Mouse (Mus musculus) forebrain, embryonic 16.5 days (tissue): ENCODE results near the gene Lsp1. TPM values are rescaled to one million over a fixed set of nuclear protein-coding genes. Genes with fewer than 3 reads are reported as not detected.

Source experiments
- ATAC-seq: fragments of 200-750 bp; cut with Nextera tagmentation; 2 replicates; pipeline ENCODE4 v1.8.0; 2017; ENCODE audit warnings: mild to moderate bottlenecking, moderate library complexity
- H3K27ac ChIP-seq: fragments of 300-500 bp; sonication (generic); 2 replicates; pipeline ENCODE4 v1.5.1; 2014; ENCODE audit warnings: low read length, control low read depth
- H3K27me3 ChIP-seq: fragments of 300-500 bp; sonication (generic); replicated peaks from 2 replicates; pipeline ENCODE4 v1.6.1; 2014; ENCODE audit warnings: low read length; ENCODE audit not compliant: control insufficient read depth, insufficient read depth
- H3K36me3 ChIP-seq: fragments of 300-500 bp; sonication (generic); 2 replicates; pipeline ENCODE4 v1.6.1; 2014; ENCODE audit not compliant: control insufficient read depth, insufficient read depth
- H3K4me1 ChIP-seq: fragments of 300-500 bp; sonication (generic); replicated peaks from 2 replicates; pipeline ENCODE4 v1.6.1; 2014; ENCODE audit warnings: low read length; ENCODE audit not compliant: control insufficient read depth, insufficient read depth
- H3K4me2 ChIP-seq: fragments of 300-500 bp; sonication (generic); 2 replicates; pipeline ENCODE4 v1.6.1; 2014; ENCODE audit warnings: mild to moderate bottlenecking, low read length, control low read depth
- H3K4me3 ChIP-seq: fragments of 300-500 bp; sonication (generic); replicated peaks from 2 replicates; pipeline ENCODE4 v1.5.1; 2014; ENCODE audit warnings: mild to moderate bottlenecking, low read length, control low read depth
- H3K9ac ChIP-seq: fragments of 300-500 bp; sonication (generic); replicated peaks from 2 replicates; pipeline ENCODE4 v1.6.1; 2014; ENCODE audit warnings: low read depth, low read length, control low read depth
- H3K9me3 ChIP-seq: fragments of 300-500 bp; sonication (generic); 2 replicates; pipeline ENCODE4 v1.6.1; 2016; ENCODE audit warnings: low read length; ENCODE audit not compliant: control insufficient read depth
- WGBS: fragments of 180-500 bp; shearing (Covaris S2); extraction: QIAGEN DNeasy Blood & Tissue Kit; methylation state at CpG from one replicate; pipeline ENCODE4 v1.1.7; 2014; 5-methylcytosine and 5-hydroxymethylcytosine counted together
- polyA plus RNA-seq: library from polyadenylated mRNA; unstranded; fragments of >200 nt; fragmentation: Nextera tagmentation; extraction: Ambion mirVana; gene quantifications from 2 replicates; pipeline ENCODE4 v1.2.1, GENCODE M21; 2015

Gene Lsp1
- polyA plus RNA-seq, 1 experiment from 2014 or later: 3.5 TPM

DNA sequence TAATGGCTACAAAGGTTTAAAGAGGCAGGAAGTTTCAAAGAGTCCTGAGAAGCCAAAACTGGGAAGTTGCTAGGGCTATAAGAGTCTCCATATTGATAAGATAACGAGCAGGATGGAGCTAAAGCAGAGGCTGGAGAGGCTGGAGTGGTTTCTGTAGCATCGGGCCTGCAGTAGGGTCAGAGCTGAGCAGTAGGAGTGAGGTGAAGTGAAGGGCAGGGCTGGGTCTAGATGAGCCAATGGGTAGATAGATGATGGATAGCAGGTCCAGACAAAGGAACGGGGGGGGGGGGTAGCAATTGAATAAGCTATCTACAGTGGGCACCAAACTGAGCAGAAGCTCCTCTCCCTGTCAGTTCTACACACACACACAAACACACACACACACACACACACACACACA lies 56.9 kb downstream of the Lsp1 start:
- Histone ChIP-seq H3K9ac (no peak overlapping the region), H3K36me3 (no peaks in the 10 kb centered on the region), H3K9me3 (no peaks in the 10 kb centered on the region), H3K27me3 (no peaks in the 10 kb centered on the region), H3K4me1 (0 out of 2 replicates have a peak, but pooled peaks cover 3% of the 10 kb centered on the region), H3K27ac (no peak overlapping the region), H3K4me2 (no peak overlapping the region), H3K4me3 (no peak overlapping the region)
- no peak for ATAC-seq
- WGBS: 76% methylated on average over 3 of the region's 3 CpGs

DNA sequence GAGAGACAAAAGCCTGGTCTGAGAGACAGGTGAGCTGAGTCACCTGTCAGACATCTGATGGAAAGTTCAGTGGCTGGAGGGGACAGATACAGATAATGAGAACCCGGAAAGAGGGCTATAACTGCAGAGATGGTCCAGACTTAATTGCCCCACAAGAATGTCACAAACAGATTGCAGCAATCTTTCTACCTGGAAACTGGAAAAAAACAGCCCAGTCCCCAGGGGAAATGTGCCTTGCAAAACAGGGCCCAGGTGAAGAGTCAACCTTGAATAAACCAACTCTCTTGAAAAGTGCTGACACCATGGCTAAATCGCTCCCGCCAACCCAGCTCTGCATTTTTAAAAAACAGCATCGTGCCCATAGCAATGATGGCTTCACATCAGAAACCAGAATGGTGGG lies 59.7 kb downstream of the Lsp1 start:
- H3K9ac ChIP-seq: no peak overlapping the region
- H3K27ac ChIP-seq: no peak overlapping the region
- H3K36me3 ChIP-seq: no peaks in the 10 kb centered on the region
- no peak overlapping the region for H3K4me3 ChIP-seq
- H3K27me3 ChIP-seq: no peaks in the 10 kb centered on the region
- 91% methylated on average over 4 of the region's 4 CpGs for WGBS
- no peaks in the 10 kb centered on the region for H3K9me3 ChIP-seq
- no peak overlapping the region for H3K4me2 ChIP-seq
- no peak for ATAC-seq
- 0 out of 2 replicates have a peak, but pooled peaks cover 3% of the 10 kb centered on the region for H3K4me1 ChIP-seq

DNA sequence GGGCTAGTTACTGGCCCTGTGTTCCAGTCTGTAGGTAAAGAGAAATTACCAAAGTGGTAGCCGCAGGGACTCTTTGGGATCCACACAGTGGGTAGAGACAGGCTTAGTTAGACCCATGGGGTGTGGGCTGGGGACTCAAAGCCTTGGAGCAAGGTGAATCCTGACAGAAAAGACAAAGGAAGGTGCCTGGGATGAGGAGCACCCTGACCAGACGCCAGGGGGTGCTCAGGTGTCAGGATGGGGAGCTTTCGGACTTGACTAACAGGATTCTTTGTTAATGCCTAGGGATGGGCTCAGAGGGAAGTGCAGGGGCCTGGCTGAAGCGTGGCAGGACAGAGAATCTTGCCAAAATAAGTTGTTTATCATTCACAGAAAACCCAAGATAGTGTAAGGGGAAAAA lies 61.7 kb downstream of the Lsp1 start:
- H3K27me3 ChIP-seq: no peaks in the 10 kb centered on the region
- WGBS: 20% methylated on average over 4 of the region's 4 CpGs

DNA sequence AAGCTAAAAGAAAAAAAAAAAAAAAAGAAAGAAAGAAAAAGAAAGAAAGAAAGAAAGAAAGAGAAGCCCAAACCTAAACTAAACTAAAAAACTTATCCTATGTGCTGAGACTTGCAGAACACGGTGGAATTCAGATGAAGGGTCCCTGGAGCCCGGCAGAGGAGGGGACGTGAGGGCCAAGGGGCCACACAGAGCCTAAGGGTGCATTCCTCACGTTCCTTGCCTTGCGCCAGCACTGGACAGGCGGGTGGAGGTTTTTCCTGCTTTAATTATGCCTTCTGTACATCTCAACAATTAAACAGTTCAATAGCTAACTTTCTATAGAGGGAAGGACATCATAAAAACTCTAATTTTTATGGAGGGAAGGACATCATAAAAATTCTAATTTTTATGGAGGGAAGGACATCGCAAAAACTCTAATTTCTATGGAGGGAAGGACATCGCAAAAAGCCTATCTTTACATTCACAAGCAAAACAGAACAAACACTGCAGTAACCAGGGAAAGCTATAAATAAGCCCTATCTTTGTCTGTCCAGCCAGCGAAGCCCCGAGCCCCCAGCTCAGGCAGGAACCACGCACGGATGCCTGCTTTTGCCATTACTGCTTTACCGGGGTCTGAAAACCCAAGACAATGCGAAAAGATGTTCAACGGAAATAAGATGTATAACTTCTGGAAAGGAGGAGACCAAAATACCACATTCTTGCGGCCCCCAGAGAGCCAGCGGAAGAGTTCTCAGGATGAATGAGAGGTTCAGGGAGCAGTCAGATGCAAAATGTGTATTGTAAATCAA lies 62.8 kb downstream of the Lsp1 start:
- Histone ChIP-seq H3K9ac (no peak overlapping the region), H3K4me3 (no peak overlapping the region), H3K4me1 (peaks cover 3% of the 10 kb centered on the region; the same call in 1 of the 2 replicates), H3K4me2 (no peak overlapping the region), H3K27me3 (no peaks in the 10 kb centered on the region), H3K9me3 (no peaks in the 10 kb centered on the region), H3K27ac (no peak overlapping the region), H3K36me3 (no peaks in the 10 kb centered on the region)
- no peak for ATAC-seq
- WGBS: 66% methylated on average over 17 of the region's 17 CpGs

More for the DNA sequence above, 61.7 kb downstream of the Lsp1 start:
- ATAC-seq: no peak
- H3K4me3 ChIP-seq: no peak overlapping the region
- H3K4me1 ChIP-seq: peaks cover 3% of the 10 kb centered on the region; the same call in 1 of the 2 replicates
- no peak overlapping the region for H3K9ac ChIP-seq
- no peaks in the 10 kb centered on the region for H3K36me3 ChIP-seq
- no peak overlapping the region for H3K27ac ChIP-seq
- no peak overlapping the region for H3K4me2 ChIP-seq
- H3K9me3 ChIP-seq: no peaks in the 10 kb centered on the region

DNA sequence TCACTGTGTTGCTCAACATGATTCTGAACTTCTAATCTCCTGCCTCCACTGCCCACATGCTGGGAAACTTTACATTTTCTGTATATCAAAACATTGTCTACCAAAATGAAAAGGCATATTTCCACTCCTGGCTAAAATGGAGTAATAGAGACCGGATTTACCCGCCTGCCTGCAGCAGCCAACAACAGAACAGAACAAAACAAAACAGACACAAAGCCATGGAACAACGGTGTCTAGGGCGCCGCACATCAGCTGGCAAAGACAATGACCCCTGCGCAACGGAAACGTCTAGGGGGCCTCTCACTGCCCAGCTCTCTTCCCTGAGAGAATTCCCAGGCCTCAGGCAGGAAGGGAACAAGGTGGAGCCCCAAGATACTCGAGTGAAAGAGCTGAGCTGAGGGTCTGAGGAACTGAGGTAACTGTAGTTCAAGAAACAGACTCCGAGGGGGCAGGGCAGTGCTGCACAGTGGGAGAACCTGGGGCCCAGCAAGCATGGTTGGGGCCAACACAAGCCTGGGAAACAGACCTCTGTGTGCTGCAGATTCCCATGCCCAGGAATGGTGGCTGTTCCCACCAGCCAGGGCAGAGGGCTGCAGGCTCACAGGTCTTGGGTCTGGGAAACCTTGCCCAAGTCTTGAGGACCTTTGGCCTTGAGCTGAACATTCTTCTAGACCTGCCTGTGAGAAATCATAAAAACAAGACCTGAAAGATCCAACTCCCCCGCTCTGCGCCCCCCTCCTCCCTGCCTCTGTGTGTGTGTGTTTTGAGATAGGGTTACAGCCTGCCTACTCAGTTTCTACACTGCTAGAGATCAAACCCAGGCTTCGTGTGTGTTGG lies 65.0 kb downstream of the Lsp1 start:
- Histone ChIP-seq H3K9me3 (no peaks in the 10 kb centered on the region), H3K27ac (no peak overlapping the region), H3K36me3 (no peaks in the 10 kb centered on the region), H3K4me1 (peaks cover 3% of the 10 kb centered on the region; the same call in 1 of the 2 replicates), H3K4me3 (no peak overlapping the region), H3K9ac (no peak overlapping the region), H3K27me3 (no peaks in the 10 kb centered on the region), H3K4me2 (no peak overlapping the region)
- no peak for ATAC-seq
- 27% methylated on average over 13 of the region's 13 CpGs for WGBS

DNA sequence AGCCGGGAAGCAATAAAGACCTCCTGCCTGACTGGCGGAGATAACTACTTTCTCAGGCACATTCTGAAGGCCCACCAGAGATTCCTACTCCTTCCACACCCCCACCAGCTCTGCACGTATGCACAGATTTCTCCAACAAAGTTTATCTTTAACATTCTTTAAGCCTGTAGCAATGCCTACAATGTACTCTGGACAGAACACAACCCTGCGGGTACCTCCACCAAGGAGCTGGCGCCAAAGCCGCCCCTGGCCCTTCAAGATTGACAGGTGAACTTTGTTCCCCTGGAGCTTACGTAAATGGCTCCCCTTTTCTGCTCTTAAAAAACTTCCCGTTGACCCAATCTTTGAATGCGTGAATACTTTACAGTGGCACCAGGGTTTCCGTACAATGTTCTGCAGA lies 68.7 kb downstream of the Lsp1 start:
- no peak overlapping the region for H3K4me2 ChIP-seq
- no peaks in the 10 kb centered on the region for H3K27me3 ChIP-seq
- no peak for ATAC-seq
- no peaks in the 10 kb centered on the region for H3K36me3 ChIP-seq
- 71% methylated on average over 10 of the region's 10 CpGs for WGBS
- no peak overlapping the region for H3K4me3 ChIP-seq
- H3K9me3 ChIP-seq: no peaks in the 10 kb centered on the region
- peaks cover 14% of the 10 kb centered on the region for H3K4me1 ChIP-seq
- no peak overlapping the region for H3K9ac ChIP-seq
- H3K27ac ChIP-seq: no peak overlapping the region

DNA sequence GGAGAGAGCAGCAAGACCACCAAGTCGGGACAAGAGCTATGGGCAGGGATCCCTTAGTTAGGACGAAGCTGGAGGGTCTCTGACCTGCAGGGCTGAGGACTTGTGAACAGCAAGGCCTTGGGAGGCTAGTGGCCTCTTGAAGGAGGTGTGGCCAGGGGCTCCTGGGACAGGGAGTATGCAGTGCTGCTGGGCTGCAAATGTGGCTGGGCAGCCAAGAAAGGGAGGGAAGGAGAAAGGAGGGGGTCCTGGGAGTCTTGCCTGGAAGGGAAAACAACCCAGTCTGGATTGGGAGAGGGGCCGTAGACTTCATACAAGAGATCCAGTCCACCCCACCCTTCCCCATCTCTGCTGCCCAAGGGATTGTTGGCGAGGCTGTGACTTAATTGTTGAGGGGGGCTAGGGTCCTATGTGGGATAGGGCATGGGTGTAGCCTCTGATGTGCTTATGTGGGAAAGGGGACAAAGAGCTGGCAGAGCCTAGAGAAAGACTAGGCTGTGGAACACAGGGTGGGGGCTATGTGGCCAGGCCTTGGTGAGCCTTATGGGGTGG lies 71.4 kb downstream of the Lsp1 start:
- 87% methylated on average over 4 of the region's 4 CpGs for WGBS

DNA sequence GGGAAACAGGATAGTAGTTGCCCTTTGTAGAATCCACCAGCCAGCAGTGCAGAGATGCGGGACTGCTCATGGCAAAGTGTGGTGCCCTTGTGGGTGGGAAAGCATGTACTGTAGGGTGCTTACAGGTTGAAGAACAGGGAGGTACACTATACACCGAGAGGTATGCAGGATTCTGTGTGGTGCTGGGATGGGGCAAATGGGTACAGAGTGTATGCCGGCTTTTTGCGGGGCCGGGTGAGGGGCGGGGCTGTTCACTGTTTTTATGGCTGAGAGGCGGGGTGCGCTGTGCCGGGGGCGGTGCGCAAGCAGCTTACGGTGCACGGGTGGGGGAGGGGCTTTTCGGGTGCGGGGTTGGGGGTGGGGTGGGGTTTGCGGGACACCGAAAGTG lies 72.1 kb downstream of the Lsp1 start, which contains the start of gene Mrpl23:
Gene Mrpl23, plus strand, starts transcription at position 16 of the 388 bp plus-strand sequence.
- Histone ChIP-seq H3K4me2 (peak within 1 kb of the TSS; percentile 87), H3K36me3 (peaks cover 5% of the 10 kb centered on the region; the same call in 1 of the 2 replicates)
- 4% methylated on average over 17 of the region's 17 CpGs for WGBS

More for the DNA sequence above, 71.4 kb downstream of the Lsp1 start:
- Histone ChIP-seq H3K4me3 (no peak overlapping the region), H3K4me2 (no peak overlapping the region), H3K27me3 (no peaks in the 10 kb centered on the region), H3K4me1 (peaks cover 11% of the 10 kb centered on the region), H3K9ac (no peak overlapping the region), H3K36me3 (0 out of 2 replicates have a peak, but pooled peaks cover 5% of the 10 kb centered on the region), H3K9me3 (no peaks in the 10 kb centered on the region), H3K27ac (no peak overlapping the region)
- no peak; the same call in 1 of the 2 replicates for ATAC-seq

More for the DNA sequence above, 72.1 kb downstream of the Lsp1 start, which contains the start of gene Mrpl23:
- ATAC-seq: peak; percentile 78
- H3K9ac ChIP-seq: peak within 1 kb of the TSS; percentile 89
- H3K27ac ChIP-seq: peak within 1 kb of the TSS; percentile 72
- no peaks in the 10 kb centered on the region for H3K9me3 ChIP-seq
- no peaks in the 10 kb centered on the region for H3K27me3 ChIP-seq
- H3K4me1 ChIP-seq: peaks cover 11% of the 10 kb centered on the region
- peak within 1 kb of the TSS; percentile 92 for H3K4me3 ChIP-seq
